Mouse (Mus musculus) left cerebral cortex, postnatal 25 days (tissue): ENCODE results near the gene Rpp25l. TPM values are rescaled to one million over a fixed set of nuclear protein-coding genes. Genes with fewer than 3 reads are reported as not detected.
"Not testable (repeated sequence)": the region's sequence is repeated elsewhere in the genome, so short reads cannot be mapped to it uniquely, and the experiment has no call there.

Experiments used
- DNase-seq, 2 experiments: peaks; one replicate each; pipeline ENCODE4 v3.0.0; 2022; ENCODE audit warnings: low spot score in 2 of 2, mixed read lengths in 1 of 2
- intact Hi-C: fragments of 180-260 bp; cut with DNase I; formaldehyde crosslinking; loops from one replicate; pipeline ENCODE4 v1.15.1; 2025
- total RNA-seq, 2 experiments: library from RNA; stranded (reverse); gene quantifications; 2 replicates each; pipeline ENCODE4 v1.2.3; 2021

Gene Rpp25l
- total RNA-seq, 2 experiments from 2014 or later, result 26.8 to 31.3 TPM

DNA sequence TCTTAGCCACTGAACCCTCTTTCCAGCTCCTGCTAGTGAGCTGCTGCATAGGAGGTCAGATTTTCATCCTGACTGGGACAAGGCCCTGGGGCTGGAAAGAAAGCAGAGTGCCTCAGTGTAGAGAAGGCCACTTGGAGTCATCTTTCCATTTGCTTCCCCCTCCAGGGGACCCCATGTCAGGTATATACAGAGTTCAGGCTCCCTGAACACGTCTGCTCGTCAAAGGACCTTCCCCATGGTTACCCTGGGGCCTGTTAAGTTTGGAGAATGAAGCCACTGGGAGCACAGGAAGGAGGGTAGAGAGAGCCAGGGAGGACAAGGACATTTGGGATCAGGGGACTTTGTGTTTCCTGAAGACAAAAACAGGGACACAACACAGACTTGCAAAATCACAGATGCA is 11.1 kb downstream of the Rpp25l start:
- DNase-seq, intact Hi-C loops: not testable (repeated sequence)

DNA sequence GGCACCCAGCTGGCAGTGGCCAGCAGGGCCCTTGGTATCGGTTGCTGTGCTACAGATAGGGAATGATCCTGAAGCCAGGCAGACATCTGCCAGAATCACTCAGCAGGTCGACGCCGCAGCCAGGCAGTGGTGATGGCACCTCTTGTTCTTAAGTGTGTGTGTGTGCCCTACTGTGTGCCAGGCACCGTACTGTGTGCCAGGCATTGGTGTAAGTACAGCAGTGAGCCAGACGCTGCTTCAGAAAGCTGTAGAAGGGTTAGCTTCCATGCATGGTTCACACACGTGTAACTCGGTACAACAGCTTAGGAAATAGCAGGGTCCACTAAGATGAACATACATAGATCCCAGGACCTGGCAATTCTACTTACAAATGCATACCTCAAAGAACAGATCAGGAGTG is 13.1 kb downstream of the Rpp25l start:
- intact Hi-C loops, DNase-seq: not testable (repeated sequence)

DNA sequence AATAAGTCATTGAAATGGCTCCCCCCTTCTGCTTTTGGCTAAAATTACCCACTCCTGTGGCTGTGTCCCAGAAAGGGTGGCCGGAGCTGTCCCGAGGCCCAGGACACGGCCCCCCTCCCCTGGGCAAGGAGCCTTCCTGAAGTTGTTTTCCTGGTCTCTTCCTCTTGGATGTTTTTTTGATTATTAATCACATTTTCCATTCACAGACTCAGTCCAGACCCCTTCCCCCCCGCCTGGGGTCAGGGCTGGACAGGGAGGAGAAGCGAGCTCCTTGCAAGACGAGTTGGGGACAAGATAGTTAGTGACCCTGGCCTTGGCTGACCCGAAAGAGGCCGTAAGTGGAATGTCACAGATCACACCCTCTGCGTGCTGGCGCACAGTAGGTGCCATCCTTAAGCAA is 13.6 kb downstream of the Rpp25l start, which contains the start of gene Il11ra1:
Gene Il11ra1 (plus strand): TSS at position 207 of the 400 bp plus-strand sequence.
- DNase-seq, intact Hi-C loops: not testable (repeated sequence)

DNA sequence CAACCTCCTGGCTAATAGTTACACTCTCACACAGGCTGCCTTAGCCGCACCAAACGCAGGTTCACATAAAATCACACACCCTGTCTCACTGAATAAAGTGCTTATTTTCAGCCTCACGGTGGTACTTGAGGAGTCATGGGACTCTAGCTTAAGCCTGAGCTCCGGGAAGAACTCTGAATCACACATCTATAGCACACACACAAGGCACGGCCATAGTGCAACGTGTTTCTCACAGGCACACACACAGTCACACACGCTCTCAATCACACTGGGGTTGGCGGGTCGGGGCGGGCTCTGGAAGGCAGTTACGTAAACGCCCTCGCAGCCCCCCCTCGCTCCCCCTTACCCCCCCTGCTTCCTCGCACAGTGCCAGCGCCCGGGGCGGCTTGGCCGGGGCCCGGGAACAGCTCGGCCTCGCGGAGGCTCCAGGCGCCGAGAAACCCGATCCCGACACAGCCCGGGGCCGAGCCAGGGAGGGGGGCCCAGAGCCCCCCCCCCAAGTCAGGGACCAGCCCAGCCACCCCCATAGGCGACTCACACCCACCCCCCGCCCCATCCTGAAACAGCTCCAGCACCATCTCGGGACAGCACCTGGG is 14.8 kb downstream of the Rpp25l start:
- DNase-seq, intact Hi-C loops: not testable (repeated sequence)

DNA sequence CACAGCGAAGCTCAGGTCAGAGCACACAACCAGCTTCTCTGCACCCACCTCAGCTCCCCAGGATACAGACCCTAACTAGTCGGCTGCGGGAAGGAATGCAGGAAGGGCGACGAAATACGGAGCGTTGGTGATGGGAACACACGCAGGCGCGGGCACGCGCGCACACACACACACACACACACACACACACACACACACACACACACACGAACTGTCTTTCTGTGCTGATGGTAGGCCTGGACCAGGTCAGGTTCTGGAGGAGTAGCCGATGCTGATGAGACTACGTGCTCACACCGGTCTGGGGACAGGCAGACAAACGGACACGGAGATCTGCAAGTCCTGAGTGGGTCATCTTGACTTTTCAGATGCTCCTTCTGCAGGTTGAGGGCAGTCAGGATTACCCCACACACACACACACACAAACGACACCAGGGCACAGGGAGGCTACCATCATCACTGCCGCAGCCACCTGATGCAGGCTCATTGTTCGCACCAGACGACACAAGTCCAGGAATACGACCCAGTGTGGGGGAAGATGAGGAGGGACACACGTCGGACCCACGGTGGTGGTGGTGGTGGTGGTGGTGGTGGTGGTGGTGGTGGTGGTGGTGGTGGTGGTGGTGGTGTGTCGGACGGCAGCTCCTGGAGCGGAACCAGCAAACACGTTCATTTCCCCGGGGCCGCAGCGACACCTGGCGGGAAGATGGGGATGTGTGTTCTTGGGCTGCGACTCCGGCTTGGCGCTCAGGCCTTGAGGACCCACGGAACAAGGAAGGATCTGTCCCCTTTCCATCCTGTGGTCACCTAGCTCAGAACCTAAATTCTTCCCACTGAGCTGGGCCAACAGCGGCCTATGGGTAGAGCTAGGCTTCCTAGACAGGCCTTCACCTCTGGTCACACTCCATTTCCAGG is 16.1 kb downstream of the Rpp25l start, which contains the start of gene Cntfr:
Gene Cntfr (minus strand): TSS at position 160 of the 912 bp plus-strand sequence.
- peak; percentile 84 to 87 for DNase-seq
- intact Hi-C loops, result not testable (repeated sequence)

DNA sequence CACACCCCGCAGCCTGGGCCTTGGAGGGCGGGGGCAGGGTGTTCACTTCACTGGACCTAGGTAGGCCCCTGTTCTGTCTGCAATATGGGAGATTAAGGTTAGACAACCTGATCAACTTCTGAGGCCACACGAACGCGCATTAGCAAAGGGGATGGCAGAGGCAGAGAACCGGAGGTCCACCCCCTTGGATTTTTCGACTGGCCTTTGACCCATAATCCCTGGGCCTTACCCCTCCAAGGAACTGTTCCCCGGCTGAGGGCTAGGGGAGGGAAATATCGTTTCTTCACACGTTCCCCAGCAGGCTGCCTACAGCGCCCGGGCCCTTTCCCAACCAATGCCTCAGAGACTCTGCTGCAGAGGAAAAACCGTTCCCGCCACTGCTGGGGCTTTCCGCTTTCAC is 16.9 kb downstream of the Rpp25l start:
- DNase-seq, intact Hi-C loops: not testable (repeated sequence)

DNA sequence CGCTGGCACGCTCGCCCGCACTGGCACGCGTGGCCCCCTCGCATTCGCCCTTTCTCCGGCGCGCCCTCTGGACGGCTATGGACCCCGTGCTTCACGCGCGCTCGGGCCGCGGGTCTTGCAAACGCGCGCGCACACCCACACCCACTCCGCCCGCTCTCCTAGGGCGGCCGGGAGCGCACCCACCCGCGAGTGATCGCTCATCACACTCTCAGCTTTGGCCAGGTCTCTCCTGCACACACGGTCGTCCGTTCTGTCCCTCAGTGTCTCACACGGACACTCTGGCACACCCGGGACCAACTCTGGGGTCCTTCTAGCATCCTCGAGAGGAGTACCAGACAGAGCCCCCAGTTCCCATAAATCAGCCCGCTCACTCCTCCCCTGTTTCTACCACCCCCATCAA is 17.5 kb downstream of the Rpp25l start:
- DNase-seq, intact Hi-C loops: not testable (repeated sequence)

DNA sequence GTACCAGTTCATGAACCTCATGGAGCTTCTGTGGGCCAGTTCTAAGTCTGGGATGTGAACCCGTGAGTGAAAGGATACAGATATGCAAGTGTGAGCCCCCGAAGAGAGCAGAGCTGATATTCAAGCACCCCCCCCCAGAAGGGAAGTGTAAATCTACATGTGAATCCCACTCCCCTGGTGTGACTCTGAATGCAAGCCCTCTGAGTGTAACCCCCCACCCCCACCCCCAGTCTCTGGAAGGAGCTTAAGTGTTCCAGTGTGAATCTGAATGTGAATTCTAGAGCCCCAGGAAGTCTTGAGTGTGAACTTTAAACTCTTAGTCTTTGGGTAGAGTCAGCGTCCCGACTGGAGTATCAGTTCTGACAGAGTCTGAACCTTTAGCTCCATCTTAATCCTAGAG is 19.8 kb downstream of the Rpp25l start:
- intact Hi-C loops, DNase-seq: not testable (repeated sequence)

DNA sequence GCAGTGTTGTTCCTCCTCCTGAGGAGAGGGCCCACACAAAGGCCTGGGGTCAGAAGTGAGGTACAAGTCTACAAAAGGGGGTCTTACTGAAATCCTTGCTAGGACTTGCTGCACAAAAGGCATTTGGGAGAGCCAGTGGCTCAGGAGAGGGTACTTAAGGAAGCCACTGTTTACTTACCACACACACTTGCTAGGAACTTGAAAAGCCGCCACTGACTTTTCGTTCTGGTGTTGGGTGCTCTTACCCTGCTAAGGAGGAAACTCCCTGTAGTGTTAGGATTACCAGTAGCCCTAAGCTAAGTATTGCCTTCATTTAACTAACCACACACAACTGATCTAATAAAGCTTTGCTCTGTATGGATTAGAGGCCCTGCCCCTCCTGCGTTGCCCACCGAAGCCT is 23.3 kb downstream of the Rpp25l start:
- intact Hi-C loops, result not testable (repeated sequence)

DNA sequence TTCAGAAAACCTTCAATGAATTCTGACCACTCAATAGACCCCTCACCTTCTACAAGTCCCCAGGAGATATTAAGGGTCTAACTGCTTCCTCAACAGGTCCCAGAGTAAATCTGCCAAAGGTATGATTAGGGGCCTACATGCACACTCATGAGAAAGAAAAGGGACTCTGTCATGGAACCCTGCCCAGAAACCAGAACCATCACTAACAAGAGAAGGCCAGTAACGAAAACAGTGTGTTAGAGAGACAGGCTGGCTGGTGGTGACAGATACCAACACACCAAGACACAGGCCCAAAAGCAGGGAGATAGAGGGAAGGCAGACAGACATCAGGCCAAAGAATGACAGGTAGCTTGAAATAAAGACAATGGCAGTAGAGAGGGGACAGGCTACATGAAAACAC is 24.8 kb downstream of the Rpp25l start:
- DNase-seq, intact Hi-C loops: not testable (repeated sequence)

More for the DNA sequence above, 23.3 kb downstream of the Rpp25l start:
- DNase-seq, result not testable (repeated sequence)

DNA sequence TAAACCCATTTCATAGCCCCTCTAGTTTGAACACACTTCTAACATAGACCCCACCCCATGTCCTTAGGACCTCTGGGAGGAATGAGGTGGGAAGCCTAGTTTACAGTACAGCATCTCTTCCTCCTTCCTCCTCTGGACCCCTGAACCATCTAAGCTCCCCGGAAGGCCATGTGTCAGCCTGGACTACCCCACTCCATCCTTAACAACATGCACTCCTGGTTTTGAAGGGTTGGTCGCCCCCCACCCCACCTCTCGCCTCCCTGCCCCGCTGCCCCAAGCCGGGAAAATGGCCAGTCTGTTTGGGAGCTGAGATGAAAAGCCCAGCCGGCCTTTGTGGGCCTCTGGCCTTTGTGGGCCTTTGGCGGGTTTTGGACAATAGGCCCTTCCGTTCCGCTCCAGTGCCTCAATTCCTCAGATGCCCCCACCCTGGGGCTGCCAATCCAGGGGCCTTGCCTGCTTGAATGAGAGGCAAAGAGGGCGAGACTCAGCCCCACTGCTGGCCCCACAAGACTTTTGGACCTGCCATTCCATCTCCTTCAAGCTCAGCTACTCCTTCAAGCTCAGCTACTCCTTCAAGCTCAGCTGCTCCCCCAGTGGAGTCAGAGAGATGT is 27.3 kb downstream of the Rpp25l start:
- intact Hi-C loops, DNase-seq: not testable (repeated sequence)

DNA sequence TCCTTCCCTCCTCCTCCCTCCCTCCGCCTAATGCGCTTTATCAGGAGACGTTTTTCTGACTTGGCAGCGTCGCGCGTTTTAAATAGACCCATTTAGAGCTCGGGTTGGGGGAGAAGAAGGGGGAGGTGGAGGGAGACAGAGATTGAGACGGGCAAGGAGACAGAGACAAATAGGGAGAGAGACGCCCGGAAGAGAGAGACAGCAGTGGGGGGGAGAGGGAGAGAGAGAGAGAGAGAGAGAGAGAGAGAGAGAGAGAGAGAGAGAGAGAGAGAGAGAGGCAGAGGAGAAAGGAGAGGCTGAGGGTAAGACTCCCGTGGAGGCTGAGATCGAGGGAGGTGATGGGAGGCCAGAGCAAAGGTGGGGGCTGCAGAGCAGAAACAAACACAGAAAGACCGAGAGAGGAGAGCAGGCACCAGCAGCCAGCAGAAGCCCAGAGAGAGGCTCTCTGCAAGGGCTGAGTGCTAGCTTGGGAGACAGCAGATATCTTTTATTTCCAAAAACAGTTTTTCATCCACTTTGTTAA is 28.3 kb downstream of the Rpp25l start:
- DNase-seq, intact Hi-C loops: not testable (repeated sequence)

DNA sequence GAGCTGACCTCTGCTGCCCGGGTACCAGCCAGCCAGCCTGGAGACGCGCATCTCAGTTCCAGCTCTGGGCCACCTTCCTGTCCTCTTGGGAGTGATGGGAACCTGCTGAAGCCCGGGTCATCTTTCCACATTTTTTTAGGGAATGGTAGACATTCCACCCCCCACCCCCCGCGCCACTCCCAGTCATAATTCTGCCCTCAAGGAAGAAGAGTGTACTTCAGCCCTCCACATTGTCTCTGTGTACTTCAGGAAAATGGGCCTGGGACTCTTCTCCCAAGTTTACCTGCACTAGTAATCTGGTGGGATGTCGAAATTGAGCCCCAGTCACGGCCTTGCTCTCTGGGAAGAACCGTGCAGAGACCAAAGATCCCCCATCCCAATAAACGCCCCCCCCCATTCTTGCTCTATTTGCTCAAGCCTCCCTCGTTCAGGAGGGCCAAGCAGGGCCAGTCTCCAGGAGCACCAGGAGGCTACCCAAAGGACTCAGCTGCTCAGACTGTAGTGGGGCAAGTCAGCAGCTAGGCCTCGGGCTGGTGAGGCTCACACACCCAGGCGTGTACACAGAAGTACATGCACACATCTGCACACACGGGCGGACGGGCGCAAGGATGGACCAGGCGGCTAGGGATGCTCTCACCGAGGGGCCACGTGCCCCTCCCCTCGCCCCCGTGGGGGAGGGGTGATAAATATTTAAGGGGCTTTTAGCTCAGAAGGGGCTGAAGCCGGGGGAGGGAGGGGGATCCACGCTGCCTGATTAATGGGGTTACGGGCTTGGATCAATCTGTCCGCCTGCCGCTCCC is 29.0 kb downstream of the Rpp25l start:
- DNase-seq, intact Hi-C loops: not testable (repeated sequence)

DNA sequence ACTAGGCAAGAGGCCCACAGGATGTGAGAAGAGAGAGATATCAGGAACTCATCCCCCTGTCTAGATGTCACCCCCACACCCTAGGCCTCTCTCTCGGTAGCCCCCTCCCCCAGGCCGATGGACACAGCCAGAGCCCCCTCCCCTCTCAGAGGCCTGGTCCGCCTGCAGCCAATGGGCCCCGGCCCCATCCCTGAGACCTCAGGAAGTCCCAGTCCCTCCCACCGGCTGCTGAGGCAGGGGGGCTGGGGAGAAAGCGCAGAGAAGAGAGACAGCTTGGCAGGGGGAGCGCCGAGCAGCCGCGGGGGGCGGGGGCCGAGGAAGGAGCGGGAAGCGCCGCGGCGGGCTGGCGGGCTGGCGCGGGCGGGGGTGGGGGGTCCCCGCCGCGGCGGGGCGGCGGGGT is 30.0 kb downstream of the Rpp25l start:
- DNase-seq, intact Hi-C loops: not testable (repeated sequence)

DNA sequence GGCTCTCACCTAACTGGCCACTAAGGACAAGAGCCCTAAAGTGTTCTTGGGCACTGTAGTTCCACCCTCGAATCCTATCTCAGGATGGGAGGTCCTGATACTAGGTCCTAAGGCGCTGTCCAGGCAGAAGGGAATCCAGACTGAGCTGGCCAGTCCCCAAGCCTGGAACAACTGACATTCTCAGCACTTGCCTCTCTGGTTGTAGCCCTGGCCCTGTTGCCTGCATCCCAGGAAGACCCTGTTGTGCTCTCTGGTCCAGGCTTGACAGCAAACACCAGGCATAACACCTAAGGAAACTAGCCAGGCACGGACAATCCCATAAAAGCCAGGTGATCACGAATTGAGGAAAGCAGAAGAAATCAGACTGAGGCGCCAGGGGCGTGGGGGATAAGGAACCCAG is 30.5 kb downstream of the Rpp25l start:
- no peak for DNase-seq
- intact Hi-C loops, result no loop called here

DNA sequence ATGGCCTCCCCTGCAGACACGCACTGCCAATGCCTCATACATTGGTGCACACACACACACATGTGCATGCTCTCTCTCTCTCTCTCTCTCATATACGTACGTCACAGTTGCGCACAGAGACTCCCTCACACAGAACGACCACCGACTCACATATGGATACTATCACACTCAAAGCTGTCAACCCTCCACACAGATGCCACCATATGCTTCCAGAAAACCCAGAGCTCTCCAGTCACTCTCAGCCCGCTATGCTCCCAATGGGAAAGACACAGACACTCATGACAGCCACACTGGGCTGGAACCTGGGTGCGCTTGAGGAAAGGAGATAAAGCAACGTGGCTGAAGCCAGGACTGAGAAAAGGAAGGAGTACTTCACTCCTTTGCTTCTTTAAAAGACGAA is 31.4 kb downstream of the Rpp25l start:
- intact Hi-C loops, result no loop called here
- no peak for DNase-seq

DNA sequence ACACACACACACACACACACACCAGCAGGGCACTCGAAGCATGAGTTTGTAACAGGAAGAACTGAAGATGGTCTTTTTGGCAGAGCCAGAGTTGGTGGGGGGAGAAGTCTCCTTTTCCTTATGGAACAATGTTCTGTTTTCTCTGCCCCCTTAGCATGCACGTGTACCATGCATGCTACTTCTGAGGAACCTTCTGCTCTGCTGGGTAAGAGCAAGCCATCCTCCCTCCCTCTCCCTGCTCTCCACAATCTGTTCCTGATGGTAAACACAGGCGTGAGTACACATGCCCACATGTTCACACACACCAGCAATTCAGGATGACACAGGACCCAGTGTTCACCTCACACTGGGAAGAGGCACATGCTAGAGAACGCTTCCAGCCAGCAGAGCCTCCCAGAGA is 32.2 kb downstream of the Rpp25l start:
- intact Hi-C loops, result no loop called here
- DNase-seq, result peak in 1 of 2 experiments; percentile 66

DNA sequence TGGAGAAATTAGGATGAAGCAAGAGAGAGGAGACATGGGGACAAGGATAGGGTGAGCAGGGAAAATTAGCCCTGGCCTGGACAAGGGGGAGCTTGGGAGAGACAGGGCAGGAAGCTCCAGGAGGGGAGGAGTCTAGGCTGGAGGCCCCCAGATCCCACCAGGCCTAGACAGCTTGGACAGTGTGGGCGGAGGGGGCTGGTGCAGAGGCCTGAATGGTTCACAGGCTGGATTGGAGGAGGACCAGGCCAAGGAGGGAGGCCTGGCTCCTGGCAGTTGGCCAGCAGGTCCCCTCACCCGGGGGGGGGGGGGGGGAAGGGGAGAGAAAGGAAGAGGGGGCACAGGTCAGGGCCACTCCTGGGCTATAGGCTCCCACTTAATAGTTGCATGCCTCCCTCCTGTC is 34.0 kb downstream of the Rpp25l start:
- intact Hi-C loops, result no loop called here
- DNase-seq, result no peak

DNA sequence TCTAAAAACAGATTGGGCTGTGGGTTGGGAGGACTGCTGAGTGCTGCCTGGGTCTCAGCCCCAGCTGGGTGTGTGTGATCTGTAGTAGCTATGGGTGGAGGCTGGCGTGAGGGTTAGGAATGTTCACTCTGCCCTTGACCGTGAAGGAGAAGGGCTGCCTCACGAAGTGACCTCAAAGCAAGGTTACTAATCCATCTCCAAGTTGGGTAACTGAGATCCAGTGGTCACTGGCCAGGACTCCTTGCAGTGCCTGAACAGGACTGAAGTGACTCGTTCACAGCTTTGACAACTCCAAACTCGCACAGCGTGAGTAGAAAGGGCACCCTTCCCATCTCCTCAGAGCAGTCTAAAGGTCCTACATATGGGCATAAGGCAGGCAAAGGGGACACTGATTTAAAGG is 34.5 kb downstream of the Rpp25l start:
- intact Hi-C loops, result no loop called here
- DNase-seq, result no peak
